Mouse (Mus musculus): Measurements from ENCODE around the gene Msrb3. TPM values are rescaled to one million over a fixed set of nuclear protein-coding genes. Genes with fewer than 3 reads are reported as not detected.
A peak's percentile ranks its signal among the peaks of the same experiment; 100 is the strongest.
"Not testable (repeated sequence)": the region's sequence is repeated elsewhere in the genome, so short reads cannot be mapped to it uniquely, and the experiment has no call there.

Gene Msrb3
- polyA plus RNA-seq, 1 experiment, result 5.2 TPM

DNA sequence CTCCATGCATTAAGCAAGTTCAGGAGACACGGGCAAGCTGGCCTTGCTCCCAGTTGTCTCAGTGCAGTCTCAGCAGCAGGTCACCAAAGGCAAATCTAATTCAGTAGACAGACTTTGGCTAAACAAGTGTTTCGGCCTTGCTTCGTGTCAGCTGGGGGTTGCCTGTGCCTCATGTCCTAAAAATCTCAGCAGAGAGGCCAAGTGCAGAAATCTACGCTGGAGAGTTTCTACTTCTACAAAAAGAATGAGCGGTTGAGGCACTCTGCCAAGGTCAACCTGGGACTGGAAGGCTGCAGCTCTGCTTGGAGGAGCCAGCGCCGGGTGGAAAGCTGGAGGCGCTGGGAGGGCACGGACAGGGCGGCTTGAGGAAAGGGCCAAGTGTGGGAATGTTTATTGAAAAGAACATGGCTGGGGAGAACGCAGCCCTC lies 147.6 kb downstream of the Msrb3 start:
- WGBS, result 11% methylated on average over 11 of the region's 11 CpGs
- Histone ChIP-seq H3K4me1 (ENCODE audit: control insufficient read depth, insufficient read depth, low read length) (no peaks in the 10 kb centered on the region), H3K27ac (ENCODE audit: insufficient read depth, low read length) (no peak overlapping the region), H3K4me3 (replicated peaks; ENCODE audit: insufficient read depth, low read depth, low read length) (no peak overlapping the region), H3K27me3 (ENCODE audit: control insufficient read depth, insufficient read depth, low read length) (no peaks in the 10 kb centered on the region)
- DNase-seq, result peak in 1 of 2 experiments; percentile 41
- no peak for TF ChIP-seq CTCF (IDR thresholded peaks at IDR 0.05; ENCODE audit: borderline replicate concordance, insufficient read depth, low read depth, low read length)
- TF ChIP-seq POLR2A (IDR thresholded peaks at IDR 0.05; ENCODE audit: borderline replicate concordance, insufficient read depth, low read length), result no peak

DNA sequence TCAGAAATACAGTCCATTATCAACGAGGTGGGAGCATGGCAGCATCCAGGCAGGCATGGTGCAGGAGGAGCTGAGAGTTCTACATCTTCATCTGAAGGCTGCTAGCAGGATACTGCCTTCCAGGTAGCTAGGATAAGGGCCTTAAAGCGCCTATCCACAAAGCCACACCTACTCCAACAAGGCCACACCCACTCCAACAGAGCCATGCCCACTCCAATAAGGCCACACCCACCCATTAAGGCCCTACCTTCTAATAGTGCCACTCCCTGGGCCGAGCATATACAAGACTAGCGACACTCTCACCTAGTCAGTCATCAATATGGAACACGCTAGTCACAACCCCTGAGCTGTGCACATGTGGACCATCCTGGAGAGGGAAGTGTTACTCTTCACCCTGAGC lies 149.3 kb downstream of the Msrb3 start:
- H3K27ac ChIP-seq (ENCODE audit: insufficient read depth, low read length); H3K27me3 ChIP-seq (ENCODE audit: control insufficient read depth, insufficient read depth, low read length); DNase-seq; H3K4me1 ChIP-seq (ENCODE audit: control insufficient read depth, insufficient read depth, low read length); H3K4me3 ChIP-seq (replicated peaks; ENCODE audit: insufficient read depth, low read depth, low read length): not testable (repeated sequence)
- 92% methylated on average over 5 of the region's 5 CpGs for WGBS

DNA sequence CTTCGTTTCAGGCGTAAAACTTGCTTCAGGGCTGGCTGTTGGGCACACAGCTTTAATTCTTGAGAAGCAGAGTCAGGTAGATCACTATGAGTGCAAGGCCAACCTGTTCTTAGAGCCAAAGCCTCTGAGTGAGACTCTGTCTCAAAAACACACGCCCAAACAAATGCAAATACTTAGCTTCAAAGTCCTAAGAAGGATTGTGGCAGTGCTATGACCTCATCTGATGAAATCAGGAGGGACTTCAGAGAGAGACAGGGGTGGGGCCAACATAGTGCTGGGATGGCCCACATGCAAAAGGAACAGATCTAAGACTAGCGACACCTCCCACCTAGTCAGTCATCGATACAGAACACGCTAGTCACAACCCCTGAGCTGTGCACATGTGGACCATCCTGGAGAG lies 150.7 kb downstream of the Msrb3 start:
- H3K4me1 ChIP-seq (ENCODE audit: control insufficient read depth, insufficient read depth, low read length), result no peaks in the 10 kb centered on the region
- H3K27ac ChIP-seq (ENCODE audit: insufficient read depth, low read length), result no peak overlapping the region
- no peak overlapping the region for H3K4me3 ChIP-seq (replicated peaks; ENCODE audit: insufficient read depth, low read depth, low read length)
- no peak for DNase-seq
- TF ChIP-seq CTCF (IDR thresholded peaks at IDR 0.05; ENCODE audit: borderline replicate concordance, insufficient read depth, low read depth, low read length), result no peak
- TF ChIP-seq POLR2A (IDR thresholded peaks at IDR 0.05; ENCODE audit: borderline replicate concordance, insufficient read depth, low read length), result no peak
- 94% methylated on average over 6 of the region's 6 CpGs for WGBS
- H3K27me3 ChIP-seq (ENCODE audit: control insufficient read depth, insufficient read depth, low read length), result no peaks in the 10 kb centered on the region; the same call in 1 of the 2 replicates

DNA sequence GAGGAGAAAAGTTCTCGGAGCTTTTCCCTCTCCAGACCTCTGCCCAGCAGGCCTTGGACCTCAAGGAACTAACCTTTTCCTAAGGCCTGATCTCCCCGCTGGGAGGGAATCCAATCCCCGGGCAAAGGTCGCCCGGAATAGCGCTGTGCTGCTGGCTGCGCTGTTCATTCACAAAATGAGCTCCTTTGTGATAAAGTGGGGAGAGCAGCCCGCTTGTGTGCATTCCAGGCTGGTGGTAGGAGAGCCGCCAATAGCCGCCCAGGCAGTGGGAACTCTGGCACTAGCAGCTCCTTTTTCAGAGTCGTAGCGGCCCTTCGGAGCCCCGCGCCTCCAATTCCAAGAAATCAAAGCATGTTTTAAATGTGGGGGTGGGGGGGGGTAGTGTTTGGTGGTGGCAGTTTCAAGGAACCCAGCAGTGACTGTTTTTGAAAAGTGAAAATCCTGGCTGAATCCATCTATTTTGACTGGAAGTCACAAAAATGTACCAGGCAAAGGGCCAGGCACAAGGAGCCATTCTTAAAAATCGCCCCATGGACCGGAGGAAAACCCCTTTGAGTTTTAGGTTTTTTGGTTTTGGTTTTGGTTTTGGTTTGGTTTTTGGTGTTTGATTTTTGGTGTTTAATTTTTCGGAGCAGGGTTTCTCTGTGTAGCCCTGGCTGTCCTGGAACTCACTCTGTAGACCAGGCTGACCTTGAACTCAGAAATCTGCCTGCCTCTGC lies 153.6 kb downstream of the Msrb3 start:
- no peak for TF ChIP-seq CTCF (IDR thresholded peaks at IDR 0.05; ENCODE audit: borderline replicate concordance, insufficient read depth, low read depth, low read length)
- no peak for TF ChIP-seq POLR2A (IDR thresholded peaks at IDR 0.05; ENCODE audit: borderline replicate concordance, insufficient read depth, low read length)
- 11% methylated on average over 18 of the region's 18 CpGs for WGBS
- no peak overlapping the region for H3K27ac ChIP-seq (ENCODE audit: insufficient read depth, low read length)
- peaks cover 2% of the 10 kb centered on the region; the same call in 1 of the 2 replicates for H3K27me3 ChIP-seq (ENCODE audit: control insufficient read depth, insufficient read depth, low read length)
- peak; percentile 30 to 54 for DNase-seq
- no peak overlapping the region for H3K4me3 ChIP-seq (replicated peaks; ENCODE audit: insufficient read depth, low read depth, low read length)
- no peaks in the 10 kb centered on the region for H3K4me1 ChIP-seq (ENCODE audit: control insufficient read depth, insufficient read depth, low read length)

DNA sequence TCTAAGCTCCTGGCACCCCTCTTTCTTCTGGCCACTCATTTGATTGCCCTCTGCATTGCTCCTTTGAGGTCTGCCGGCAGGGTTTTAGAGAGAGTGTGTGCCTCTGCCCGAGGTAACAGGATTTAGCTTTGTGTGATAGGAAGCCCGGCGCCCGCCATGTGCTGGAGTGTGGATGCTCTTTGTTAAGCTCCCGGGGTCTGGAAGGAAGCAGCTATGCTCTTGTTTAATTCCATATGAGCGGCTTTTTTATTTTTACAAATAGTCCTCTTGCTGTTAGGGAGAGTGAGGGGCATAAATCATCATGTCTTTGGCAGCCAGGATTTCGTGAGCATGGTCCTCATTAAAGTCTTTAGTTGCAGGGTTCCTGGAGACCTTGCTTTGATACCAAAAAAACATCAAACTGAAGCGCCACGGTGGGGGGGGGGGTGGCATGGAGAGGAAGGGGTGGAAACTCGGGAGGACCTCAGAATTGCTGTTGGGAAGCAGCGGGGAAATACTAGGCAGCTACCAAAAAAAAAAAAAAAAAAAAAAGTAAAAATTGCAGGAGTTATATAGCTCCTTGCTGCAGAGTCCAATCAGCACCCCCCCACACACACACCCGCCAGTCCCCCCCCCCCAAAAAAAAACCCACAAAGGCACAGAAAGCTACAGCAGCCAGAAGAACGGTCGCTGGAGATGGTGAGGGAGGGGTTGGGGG lies 154.3 kb downstream of the Msrb3 start:
- Histone ChIP-seq H3K27ac (ENCODE audit: insufficient read depth, low read length) (no peak overlapping the region), H3K27me3 (ENCODE audit: control insufficient read depth, insufficient read depth, low read length) (peaks cover 2% of the 10 kb centered on the region; the same call in 1 of the 2 replicates), H3K4me3 (replicated peaks; ENCODE audit: insufficient read depth, low read depth, low read length) (no peak overlapping the region), H3K4me1 (ENCODE audit: control insufficient read depth, insufficient read depth, low read length) (no peaks in the 10 kb centered on the region)
- DNase-seq, result no peak
- TF ChIP-seq POLR2A (IDR thresholded peaks at IDR 0.05; ENCODE audit: borderline replicate concordance, insufficient read depth, low read length), result no peak
- TF ChIP-seq CTCF (IDR thresholded peaks at IDR 0.05; ENCODE audit: borderline replicate concordance, insufficient read depth, low read depth, low read length), result no peak
- 5% methylated on average over 15 of the region's 15 CpGs for WGBS

DNA sequence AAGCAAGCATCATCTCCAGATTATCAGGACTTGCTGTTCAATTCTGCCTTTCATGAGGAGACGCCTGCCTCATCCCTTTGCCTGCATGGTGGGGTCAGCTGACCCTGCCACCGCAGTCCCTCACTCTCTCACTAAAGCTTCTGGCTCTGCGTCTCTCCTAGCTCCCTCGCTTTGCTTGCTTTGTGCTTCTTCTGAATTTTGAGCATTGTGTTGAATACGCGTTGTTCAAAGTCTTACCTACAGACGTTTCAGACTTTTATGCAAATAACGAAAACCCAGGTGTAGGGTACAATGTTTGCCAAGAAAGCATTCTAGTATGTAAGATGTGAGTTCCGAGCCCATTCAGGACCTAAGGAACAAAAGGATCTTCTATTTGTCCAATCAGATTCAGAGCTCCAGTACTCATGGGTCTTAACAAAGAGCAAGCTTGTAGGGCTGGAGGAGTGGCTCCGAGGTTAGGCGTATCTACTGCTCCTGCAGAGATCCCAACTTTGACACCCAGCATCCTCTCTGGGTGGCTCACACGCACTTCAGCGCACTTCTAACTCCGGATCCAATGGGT lies 162.3 kb downstream of the Msrb3 start:
- DNase-seq, result no peak
- Histone ChIP-seq H3K4me3 (replicated peaks; ENCODE audit: insufficient read depth, low read depth, low read length) (no peak overlapping the region), H3K27ac (ENCODE audit: insufficient read depth, low read length) (no peak overlapping the region), H3K4me1 (ENCODE audit: control insufficient read depth, insufficient read depth, low read length) (no peaks in the 10 kb centered on the region), H3K27me3 (ENCODE audit: control insufficient read depth, insufficient read depth, low read length) (peaks cover 1% of the 10 kb centered on the region; the same call in 1 of the 2 replicates)
- 23% methylated on average over 14 of the region's 14 CpGs for WGBS
- TF ChIP-seq POLR2A (IDR thresholded peaks at IDR 0.05; ENCODE audit: borderline replicate concordance, insufficient read depth, low read length) (no peak), CTCF (IDR thresholded peaks at IDR 0.05; ENCODE audit: borderline replicate concordance, insufficient read depth, low read depth, low read length) (no peak)

DNA sequence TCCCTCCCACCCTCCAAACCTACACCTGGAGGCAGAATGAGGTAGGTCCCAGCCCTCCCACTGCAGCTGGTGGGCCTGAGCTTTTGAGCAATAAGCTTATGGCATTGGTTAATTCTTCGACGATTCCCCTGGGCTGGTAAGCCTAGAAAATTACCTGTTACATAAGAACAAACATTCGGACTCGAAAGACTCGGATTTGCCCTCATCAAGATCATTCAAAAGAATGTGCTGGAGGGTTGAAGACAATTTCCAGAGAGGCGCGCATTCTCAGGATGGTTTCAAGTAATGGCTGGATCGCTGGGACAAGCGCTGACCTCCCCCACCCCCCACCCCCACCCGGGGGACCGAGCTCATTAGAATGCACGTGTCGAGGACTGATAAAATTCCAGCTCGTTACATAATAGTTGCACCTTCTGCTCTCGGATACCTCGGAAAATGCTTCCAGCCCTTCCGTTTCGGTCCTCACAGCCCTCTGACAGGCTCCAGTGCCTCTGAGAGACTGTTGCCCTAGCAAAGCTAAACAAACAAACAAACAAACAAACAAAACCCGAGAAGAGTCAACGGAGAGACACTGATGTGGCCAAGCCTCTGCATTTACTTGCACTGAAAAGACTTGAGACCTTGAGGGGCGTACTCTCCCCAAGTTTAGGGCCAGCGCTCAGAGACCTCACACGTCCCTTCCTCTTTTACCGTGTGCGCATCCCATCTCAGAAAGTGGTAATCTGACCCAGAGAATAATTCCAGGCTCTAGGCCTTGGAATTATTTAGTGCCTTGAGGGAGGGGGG lies 163.0 kb downstream of the Msrb3 start:
- Histone ChIP-seq H3K4me1 (ENCODE audit: control insufficient read depth, insufficient read depth, low read length) (no peaks in the 10 kb centered on the region), H3K4me3 (replicated peaks; ENCODE audit: insufficient read depth, low read depth, low read length) (no peak overlapping the region), H3K27me3 (ENCODE audit: control insufficient read depth, insufficient read depth, low read length) (peaks cover 1% of the 10 kb centered on the region; the same call in 1 of the 2 replicates), H3K27ac (ENCODE audit: insufficient read depth, low read length) (no peak overlapping the region)
- DNase-seq, result no peak
- WGBS, result 13% methylated on average over 25 of the region's 25 CpGs
- TF ChIP-seq POLR2A (IDR thresholded peaks at IDR 0.05; ENCODE audit: borderline replicate concordance, insufficient read depth, low read length), result no peak
- TF ChIP-seq CTCF (IDR thresholded peaks at IDR 0.05; ENCODE audit: borderline replicate concordance, insufficient read depth, low read depth, low read length), result no peak
